Mouse (Mus musculus) skeletal muscle tissue, adult 2 months (tissue): ENCODE data around the gene Pnpla5.
"Not testable (repeated sequence)": the region's sequence is repeated elsewhere in the genome, so short reads cannot be mapped to it uniquely, and the experiment has no call there.

Source experiments
- DNase-seq: peaks from one replicate; pipeline ENCODE4 v3.0.0-alpha.2; 2012; ENCODE audit warnings: low read depth, low spot score

Gene Pnpla5

DNA sequence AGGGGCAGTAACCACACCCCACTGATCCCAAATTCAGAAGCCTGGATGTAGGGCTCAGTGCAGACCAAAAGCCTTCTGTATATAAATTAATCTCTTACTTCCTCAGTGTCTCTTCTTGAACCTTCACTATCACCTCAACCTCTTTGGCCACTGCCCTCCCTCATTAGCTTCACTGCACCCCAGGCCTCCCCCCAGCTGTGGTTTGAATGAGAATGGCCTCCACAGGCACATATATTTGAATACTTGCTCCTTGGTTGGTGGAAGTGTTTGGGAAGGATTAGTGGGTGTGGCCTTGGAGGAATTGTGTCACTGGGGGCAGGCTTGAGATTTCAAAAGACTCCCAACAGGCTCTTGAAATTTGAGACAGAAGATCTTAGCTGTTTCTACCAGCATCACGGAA lies 6.5 kb downstream of the Pnpla5 start:
- DNase-seq: no peak

DNA sequence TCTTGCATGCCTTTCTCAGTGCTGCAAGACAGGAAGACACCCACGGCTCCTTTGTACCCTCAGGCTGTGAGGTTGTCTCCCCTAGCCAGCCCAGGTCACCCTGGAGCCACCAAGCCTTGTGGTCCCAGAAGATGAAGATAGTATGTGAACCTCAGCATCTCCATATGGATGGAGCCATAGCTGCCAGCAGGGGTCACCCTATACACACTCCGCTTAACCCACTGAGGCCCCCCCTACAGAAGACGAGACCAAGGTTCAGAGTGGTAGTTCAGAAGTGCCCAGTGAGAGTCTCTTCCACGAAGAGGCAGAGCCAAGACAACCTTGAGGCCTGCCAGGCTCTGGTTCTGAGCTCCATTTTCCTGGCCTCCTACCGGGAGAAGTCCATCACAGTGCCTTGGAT lies 7.2 kb downstream of the Pnpla5 start:
- DNase-seq: no peak

DNA sequence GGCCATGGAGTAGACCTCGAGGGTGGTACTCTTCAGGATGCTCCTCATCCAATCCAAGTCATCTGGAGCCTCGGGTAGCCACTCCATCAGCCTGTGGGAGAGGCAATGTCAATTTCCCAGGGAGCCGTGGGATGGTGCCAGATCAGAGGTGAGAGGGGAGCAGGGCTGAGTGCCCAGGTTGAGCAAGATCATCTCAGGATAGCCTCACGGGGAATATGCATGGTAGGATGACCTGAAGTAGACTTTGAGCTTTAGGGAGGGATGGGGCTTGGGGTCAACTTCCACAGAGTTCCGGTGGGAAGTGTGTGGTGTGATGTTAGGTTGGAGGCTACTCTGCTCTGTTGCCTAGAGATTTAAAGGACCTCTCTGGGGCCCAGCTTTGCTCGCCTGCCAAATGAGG lies 9.1 kb downstream of the Pnpla5 start:
- DNase-seq: no peak

DNA sequence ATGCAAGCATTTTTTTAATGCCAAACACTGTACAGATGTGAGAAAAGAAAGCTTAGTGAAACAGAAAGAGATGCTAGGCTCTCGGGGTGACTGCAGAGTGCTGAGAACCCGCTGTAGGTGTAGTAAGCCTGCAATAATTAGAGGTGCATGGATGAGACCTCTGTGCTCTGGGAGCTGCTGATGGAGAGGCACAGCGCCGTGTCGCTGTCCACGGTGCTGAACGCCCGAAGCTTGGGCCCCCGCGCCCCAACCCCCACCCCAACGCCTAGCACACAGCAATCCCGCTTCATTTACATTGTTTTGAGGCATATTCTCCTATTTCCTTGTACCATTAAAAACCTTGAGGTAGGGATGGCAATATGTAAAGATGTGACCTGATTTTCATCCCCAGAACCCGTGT lies 14.1 kb downstream of the Pnpla5 start:
- DNase-seq: no peak

DNA sequence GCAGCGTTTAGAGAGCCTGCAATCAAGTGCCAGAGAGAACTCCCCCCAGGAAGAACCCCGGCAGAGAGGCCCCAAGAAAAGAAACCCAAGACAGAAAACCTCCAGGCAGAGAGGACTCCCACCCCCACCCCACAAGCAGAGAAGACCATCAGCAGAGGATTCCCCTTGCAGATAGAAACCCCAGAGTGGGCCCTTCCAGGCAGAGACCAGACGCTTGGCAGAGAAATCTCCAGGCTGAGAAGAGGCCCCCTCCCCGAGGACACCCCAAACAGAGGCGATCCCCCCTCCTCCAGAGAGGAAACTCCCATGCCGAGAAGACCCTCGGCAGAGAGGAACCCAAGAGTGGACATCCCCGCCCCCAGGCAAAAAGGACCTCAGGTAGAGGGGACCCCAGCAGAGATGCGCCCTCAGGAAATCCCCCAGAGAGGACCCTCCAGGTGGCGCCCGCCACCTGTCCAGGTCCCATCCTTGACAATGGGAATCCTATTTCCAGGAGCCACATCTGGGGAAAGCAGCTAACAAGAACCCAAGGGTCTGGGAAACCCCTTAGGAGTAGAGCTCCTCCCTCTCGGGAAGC lies 17.0 kb downstream of the Pnpla5 start:
- DNase-seq: no peak

DNA sequence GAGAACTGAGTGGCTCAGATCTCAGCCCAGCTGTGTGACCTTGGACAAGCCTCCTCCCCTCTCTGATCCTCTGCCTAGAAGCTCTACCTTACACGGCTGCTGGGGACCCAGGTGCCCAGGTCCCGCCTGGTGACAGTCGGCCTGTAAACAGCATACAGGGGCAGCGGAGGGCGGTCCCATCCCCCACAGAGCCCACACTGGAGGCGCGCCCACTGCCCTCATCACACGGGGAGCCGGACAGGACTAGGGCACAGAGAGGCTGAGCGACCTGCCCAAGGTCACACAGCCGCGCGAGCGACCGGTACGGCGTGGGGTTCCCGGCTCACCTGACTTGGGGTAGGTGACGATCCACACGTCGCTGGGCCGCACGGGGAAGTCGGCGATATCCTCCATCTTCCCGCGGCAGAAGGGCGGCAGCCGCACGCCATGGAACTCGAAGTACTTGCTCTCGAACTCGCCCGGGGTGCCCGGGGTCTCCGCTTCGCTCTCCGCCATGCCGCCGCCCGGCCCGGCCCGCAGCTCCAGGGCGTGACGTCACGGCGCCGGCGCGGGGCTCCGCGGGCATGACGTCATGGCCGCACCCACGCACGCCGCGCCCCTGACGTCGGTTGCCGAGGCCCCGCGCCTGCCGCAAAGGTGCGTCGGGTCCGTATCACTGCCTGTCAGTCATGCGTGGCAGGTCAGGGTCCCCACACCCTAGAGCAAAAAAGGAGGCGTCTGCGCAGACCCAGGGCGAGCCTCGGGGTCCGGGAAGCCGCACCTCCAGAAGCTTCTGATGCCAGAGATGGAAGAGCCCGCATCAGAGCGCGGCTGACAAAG lies 17.7 kb downstream of the Pnpla5 start, which contains the start of gene Sult4a1:
Sult4a1 (minus strand) TSS at position 650 of the 819 bp plus-strand sequence.
- no peak for DNase-seq

DNA sequence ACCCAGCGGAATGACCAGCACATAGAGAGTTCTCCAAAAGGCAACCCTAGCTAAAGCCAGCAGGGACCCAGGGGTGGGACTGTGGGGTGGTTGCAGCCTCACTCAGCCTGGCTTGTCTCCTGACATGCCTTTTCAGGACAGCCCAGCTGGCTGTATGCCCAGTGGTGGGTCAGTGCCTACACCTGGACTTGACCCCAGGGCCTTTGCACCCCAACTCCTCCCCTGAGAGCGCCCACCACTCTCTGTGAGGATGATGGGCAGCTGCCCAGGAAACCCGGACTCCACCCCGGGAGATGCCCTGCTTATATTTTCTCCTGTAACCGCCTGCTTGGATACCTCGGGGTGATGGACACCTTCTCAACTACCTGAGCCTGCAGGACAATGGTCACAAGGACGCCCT lies 18.3 kb downstream of the Pnpla5 start:
- DNase-seq: no peak

DNA sequence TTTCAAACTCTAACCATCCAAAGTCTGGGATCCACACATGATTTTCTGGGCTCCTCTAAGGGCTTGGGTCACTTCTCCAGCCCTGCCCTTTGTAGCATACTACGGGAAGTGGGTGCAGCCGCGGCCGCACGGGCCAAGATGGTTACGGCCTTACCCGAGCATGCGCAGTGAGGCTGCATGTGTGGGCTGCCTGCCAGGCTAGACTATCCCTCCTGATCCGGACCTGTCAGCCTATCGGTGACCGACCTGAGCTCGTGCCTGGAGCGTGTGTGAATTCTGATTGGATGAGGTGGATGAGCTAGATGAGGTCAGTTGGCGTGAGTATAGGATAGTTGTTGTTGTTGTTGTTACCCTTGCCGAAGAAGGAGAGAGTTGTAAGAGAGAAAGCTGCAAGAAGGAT lies 25.4 kb downstream of the Pnpla5 start:
- DNase-seq: not testable (repeated sequence)

DNA sequence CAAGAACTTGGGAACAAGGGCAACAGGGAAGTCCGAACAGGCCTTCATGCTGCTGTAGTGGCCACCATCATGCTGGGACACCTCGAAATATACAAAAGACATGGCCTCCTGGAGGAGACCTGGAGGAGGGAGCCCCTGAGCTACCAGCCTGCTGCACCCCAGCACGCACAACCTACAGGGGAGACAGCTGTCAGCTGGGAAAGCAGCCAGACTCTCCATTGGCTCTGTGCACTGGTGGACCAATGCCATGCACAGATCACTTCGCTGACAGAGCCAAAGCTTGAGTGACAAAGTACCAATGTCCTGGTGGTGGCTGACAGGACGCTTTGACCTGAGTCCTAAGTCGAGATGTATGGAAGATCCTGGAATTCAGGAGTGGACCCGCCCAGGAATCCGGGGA lies 26.9 kb downstream of the Pnpla5 start:
- DNase-seq: peak; percentile 55

DNA sequence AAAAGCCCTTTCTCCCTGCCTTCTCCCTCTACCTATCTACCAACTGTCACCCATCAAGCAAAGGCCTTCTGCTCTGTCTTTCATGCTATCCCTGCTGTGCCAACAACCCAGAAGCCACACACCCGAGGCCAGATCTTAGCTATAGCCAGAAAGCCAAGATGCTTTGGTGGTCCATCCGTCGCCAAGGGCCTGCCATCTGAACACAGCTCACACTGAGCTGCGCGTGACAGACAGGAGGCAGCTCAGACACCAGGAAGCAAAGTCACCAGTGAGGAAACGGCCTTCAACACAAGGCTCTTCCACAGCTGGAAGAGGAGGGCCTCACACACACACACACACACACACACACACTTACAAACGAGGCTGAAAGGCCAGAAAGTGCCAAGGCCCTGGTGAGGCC lies 28.1 kb downstream of the Pnpla5 start:
- DNase-seq: no peak

DNA sequence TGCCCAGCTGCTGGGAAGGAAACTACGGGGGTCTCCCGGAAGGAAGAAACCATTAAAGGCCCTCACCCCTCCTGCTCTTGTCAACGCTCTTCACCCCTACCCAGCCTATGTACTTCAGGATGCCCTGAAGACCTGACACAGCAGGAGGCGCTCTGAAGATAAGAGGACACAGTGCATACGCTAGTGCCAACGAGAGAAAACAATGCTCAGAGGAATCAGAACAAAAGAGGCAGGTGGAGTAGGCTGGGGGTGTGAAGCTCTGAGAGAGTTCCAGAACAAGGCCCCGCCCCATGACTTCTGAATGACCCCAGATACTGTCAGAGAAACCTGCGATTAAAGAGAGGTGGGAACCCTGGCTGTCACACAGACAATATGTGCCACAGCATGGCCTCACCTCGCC lies 36.2 kb downstream of the Pnpla5 start:
- DNase-seq: no peak

DNA sequence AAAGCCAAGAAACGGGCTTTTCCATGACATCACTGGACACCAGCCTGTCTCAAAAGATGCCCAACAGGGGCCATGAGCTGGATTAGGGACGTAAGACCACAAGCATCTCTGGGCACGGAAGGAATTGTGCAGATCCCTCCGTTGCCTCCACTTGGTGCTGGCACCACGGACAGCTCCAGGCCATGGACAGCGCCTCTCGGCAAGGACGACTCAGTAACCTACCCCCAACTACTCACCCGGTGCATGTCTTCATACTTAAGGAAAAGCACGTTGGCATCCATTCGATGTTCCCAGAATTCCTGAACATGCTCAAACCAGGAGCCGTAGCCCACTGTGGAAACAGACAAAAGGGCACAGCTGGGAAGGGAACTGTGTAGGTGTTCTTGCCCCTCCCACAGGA lies 36.6 kb downstream of the Pnpla5 start:
- no peak for DNase-seq

DNA sequence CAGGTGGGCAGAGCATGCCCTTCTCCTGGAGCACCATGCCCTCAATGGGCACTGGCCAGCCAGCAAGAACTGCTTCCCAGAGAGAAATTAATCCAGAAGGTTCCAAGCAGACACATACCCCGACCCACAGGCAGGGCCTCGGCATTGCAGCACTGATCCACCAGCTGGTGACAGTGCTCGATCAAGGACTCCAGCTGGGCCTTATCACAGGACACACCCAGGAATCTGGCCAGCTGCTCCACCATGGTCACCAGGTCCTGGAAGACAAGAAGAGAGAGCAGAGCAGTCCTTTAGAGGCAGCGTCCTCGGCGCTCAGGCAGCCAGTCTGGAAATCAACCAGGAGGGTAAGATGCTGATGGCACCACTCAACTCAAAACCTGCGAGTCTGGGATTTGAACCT lies 42.9 kb downstream of the Pnpla5 start:
- no peak for DNase-seq

DNA sequence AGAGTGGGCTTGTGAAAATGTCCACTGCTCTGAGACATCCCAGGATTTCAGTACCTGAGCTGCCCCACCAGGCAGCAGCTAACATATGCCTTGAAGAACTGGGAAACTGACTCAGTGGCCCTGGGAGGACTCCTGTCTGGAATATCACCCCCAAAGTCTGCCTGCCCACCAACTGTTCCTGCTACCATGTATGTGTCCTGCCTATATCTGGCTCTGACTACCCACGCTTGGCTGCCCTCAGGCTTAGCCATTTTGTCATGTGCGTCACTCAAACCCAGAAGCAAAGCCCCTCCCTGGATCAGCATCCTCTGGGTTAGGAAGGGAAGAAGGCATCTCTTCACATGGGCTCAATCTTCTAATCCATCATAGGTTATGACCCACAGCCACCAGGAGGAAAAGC lies 43.5 kb downstream of the Pnpla5 start:
- no peak for DNase-seq

DNA sequence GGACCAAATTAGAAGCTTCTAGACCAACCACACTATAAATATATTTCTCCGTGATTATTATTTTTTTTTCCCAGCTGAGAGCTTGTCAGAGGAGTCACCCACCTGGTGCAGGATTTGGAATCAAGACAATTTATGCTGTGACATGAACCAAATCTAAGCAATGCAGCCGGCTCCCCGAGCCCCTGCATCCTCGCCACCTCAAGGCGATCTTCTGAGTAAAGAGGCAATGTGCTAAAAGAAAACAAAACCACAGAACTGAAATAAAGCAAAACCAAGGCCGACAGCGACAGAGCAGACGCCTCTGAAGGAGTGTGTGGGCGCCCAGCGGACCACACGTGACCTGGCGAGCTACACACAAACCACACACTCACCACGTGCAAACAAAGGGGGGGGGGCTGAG lies 44.3 kb downstream of the Pnpla5 start:
- DNase-seq: no peak

DNA sequence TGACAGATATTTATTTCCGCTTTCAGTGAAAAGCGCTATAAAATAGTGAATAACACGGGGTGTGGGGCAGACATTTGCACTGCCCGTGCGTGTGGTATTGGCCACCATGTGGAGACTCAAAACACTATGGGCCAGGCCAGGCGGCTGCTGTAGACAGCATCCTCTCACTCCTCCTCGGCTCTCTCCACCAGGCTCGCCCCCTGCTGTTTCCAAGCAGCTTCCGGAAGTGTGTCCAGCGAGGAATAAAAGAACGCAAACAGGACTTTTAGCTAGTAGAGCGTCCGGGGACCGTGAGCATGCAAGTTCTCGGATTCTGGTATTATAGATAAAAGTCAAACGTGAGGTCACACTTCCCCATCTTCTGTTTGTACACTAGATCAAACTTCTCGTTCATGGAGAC lies 45.8 kb downstream of the Pnpla5 start:
- DNase-seq: no peak

DNA sequence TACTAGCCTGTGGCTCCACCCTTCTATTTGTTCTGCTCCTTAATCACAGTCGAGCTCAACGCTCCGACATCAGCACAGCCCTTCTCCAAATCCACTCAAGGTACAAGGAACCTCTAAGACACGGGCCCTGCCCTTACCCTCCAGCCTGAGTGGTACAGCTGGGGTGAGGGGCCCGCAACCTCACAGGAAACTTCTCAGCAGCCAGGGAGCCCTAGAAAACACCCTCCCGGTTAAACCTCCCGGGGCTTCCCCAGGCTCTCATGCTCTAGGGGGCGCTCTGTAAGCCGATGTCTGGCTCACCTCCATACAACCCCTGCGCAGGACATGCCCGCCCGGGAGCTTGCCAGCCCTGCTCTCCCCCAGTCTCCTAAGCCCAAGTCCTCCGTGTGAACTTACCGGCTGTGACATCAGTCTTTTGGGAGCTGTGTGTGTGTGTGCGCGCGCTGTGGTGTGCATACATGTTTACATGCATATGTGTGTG lies 48.2 kb downstream of the Pnpla5 start:
- DNase-seq: no peak

DNA sequence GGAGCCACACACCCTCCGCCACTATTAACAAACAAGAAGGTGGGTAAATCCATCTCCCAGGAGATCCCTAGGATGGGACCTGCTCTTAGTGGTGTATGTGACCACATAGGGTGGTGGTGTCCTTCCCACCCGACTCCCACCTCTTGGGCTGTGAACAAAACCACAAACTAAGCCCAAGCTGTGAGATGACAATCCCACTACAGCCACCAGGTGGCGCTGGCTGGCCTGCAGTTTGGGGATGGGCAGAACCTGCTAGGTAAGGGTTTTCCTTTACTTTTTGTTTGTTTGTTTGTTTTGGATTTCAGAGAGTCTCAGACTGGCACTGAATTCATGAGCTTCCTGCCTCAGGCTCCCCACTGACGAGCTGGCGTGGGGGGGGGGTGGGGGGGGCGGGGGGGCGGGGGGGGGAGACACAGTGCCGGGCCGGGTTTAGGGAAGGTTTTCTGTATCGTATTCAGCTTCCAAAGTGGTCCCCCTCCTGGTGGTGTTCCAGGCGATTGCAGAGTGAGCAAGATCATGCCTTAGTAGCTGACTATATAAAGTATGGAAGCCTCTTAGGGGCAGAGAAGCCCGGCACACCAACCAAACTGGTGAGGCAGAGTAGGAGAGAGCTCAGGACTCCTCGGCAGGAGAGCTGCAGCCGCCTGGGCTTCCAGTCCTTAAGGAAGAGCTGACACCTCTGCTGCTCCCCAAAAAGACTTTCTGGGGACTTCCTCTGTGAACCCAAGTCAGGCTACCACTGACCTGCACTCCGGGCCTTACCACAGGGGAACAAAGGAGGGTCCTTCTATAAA lies 48.9 kb downstream of the Pnpla5 start:
- peak; percentile 20 for DNase-seq

DNA sequence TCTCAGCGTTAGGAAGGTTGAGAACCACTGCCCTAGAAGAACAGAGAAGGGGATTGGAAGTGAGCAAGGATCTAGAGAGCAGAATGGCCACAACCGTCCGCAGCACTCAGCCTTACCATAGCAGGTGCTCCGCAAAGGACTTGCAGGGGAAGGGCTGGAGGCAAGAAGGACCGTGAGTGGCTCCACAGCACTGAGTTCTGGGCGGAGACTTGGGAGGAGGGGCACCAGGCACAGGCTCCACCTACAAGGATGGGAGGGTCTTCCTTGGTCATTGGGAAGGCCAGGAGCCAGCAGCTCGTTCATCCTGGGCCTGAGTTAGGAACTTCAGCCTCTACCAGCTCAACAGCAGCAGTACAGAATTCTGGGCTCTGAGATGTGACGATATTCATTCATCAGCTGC lies 49.9 kb downstream of the Pnpla5 start:
- DNase-seq: no peak

DNA sequence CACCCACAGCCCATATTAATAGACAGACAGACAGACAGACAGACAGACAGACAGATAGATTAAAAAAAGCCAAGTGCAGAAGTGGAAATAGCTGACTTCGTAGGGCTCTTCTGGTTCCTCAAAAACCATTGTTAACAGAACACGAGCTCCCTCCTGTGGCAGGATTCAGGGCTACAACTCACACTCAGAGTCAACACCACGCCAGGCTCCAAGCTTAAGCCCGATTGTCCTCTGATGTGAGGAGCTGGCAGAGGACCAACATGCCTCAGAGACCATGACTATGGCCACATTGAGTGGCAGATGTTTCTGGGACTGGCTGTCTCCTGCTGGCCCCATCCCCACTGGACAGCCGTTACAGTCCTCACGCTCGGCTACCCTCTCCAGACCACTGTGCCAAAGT lies 50.7 kb downstream of the Pnpla5 start:
- DNase-seq: peak; percentile 6

DNA sequence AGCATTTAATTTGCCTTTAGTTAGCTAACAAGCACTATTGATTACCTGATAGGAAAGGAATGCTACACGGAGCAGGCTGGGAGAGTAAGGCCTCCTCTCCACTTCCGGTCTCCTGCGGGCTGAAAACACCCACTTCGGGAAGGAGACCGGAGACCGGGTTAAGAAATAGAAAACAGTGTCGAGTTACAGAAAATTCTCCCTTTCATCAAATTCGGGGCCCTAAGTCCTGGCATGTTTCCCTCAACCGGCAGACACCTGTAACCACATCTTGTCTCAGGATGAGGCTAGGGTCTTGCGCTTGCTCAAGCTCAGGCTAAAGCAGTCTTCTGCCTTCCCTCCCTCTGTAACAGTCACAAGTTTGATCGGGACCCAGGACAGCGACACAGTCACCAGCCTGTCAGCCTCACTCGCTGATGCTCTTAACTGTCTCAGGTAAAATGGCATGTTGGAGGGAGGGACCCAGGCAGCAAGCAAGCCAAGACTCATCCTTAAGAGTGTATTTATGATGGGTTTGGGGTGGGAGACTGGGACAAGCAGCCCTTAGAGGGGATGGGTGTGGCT lies 52.8 kb downstream of the Pnpla5 start:
- DNase-seq: no peak

DNA sequence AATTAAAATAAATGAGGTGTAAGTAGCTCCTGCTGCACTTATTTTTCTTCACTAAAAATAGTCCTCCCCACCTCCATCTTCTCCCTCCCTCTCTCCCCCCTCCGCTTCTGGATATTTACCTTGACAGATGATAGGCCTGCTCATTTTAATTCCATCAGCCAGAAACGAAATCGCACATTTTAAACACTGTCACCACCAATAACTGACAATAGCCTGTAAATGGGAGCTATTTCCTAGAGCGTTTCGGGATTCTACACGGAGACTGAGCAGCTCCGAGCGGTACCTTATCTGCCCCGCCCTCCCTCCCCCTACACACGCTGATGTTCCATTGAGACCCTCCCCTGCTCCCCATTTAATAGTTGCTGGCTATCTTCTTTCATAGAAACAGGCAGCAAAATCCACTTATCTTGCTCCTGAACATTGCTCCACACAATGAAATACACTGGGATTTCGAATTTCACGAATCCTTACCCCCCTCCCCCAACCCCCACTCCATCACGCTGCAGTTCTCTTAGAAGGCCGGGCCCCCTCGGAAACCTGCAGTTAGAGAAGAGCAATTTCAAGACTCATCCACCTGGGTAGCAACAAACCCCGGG lies 53.4 kb downstream of the Pnpla5 start:
- no peak for DNase-seq
